Mouse (Mus musculus) ES-E14 (cell line): ENCODE data around the gene Cdhr4. TPM values are rescaled to one million over a fixed set of nuclear protein-coding genes. Genes with fewer than 3 reads are reported as not detected.

Experiments
- DNase-seq: peaks from one replicate; pipeline ENCODE4 v3.0.0-alpha.2; 2013; ENCODE audit warnings: low read depth, low spot score
- H3K27ac ChIP-seq: 2 replicates; pipeline ENCODE4 v1.5.1; 2012; ENCODE audit warnings: low read depth, mild to moderate bottlenecking, low read length, moderate library complexity, mixed read lengths; ENCODE audit not compliant: poor library complexity, insufficient read depth, severe bottlenecking
- H3K36me3 ChIP-seq: 2 replicates; pipeline ENCODE4 v1.6.1; 2012; ENCODE audit warnings: mild to moderate bottlenecking, low read length, moderate library complexity, mixed read lengths; ENCODE audit not compliant: control insufficient read depth, poor library complexity, insufficient read depth, severe bottlenecking
- H3K4me1 ChIP-seq, 2 experiments: fragments of 150-350 bp in 1 of 2; sonication (generic) in 1 of 2; 2 replicates each; pipeline ENCODE4 v1.6.1; 2012; ENCODE audit warnings: low read length in 2 of 2, mild to moderate bottlenecking in 1 of 2, mixed read lengths in 1 of 2; ENCODE audit not compliant: control insufficient read depth in 2 of 2, insufficient read depth in 2 of 2, poor library complexity in 1 of 2
- H3K4me3 ChIP-seq, 2 experiments: fragments of 150-350 bp in 1 of 2; sonication (generic) in 1 of 2; 2 replicates each; pipeline ENCODE4 v1.5.1; 2012; ENCODE audit warnings: low read length in 2 of 2, low read depth in 1 of 2, mild to moderate bottlenecking in 1 of 2, mixed read lengths in 1 of 2; ENCODE audit not compliant: insufficient read depth in 1 of 2, poor library complexity in 1 of 2, severe bottlenecking in 1 of 2
- H3K9ac ChIP-seq: 2 replicates; pipeline ENCODE4 v1.6.1; 2012; ENCODE audit warnings: low read depth, mild to moderate bottlenecking, low read length, mixed read lengths; ENCODE audit not compliant: poor library complexity, insufficient read depth, severe bottlenecking
- H3K9me3 ChIP-seq: fragments of 150-350 bp; sonication (generic); 2 replicates; pipeline ENCODE4 v1.6.1; 2012; ENCODE audit warnings: low read depth, mild to moderate bottlenecking, low read length; ENCODE audit not compliant: control insufficient read depth, insufficient read depth
- CHD2 ChIP-seq: IDR thresholded peaks from 2 replicates; pipeline ENCODE4 v1.6.1; 2014; ENCODE audit warnings: mild to moderate bottlenecking, low read depth, low read length, inconsistent platforms
- HCFC1 ChIP-seq: IDR thresholded peaks from 2 replicates; pipeline ENCODE4 v1.6.1; 2012; ENCODE audit warnings: low read length, inconsistent platforms, borderline replicate concordance; ENCODE audit not compliant: insufficient read depth
- MAFK ChIP-seq: IDR thresholded peaks from 2 replicates; pipeline ENCODE4 v1.6.1; 2014; ENCODE audit warnings: mild to moderate bottlenecking, low read depth, low read length, inconsistent platforms; ENCODE audit not compliant: insufficient read depth
- ZC3H11A ChIP-seq: IDR thresholded peaks from 2 replicates; pipeline ENCODE4 v1.6.1; 2012; ENCODE audit warnings: low read depth, mild to moderate bottlenecking, inconsistent platforms, low read length, borderline replicate concordance
- ZNF384 ChIP-seq: IDR thresholded peaks from 2 replicates; pipeline ENCODE4 v1.6.1; 2012; ENCODE audit warnings: low read depth, low read length, inconsistent platforms
- in situ Hi-C, 2 experiments: fragments of 600-800 bp; cut with MboI; formaldehyde crosslinking; loops; one replicate each; pipeline ENCODE4 v1.15.1; 2025; ENCODE audit warnings: low sequenced_read_pairs in 2 of 2, inconsistent platforms in 1 of 2; ENCODE audit not compliant: unreplicated experiment in 2 of 2
- total RNA-seq: library from RNA; depleted of rRNA; stranded (reverse); fragments of 300-350 nt; gene quantifications from 2 replicates; pipeline ENCODE4 v1.2.3, GENCODE M21; 2012

Gene Cdhr4
- total RNA-seq, 1 experiment = 1.2 TPM

- Histone ChIP-seq H3K9me3 (no peaks in the 10 kb centered on the region), H3K9ac (no peak overlapping the region), H3K36me3 (no peaks in the 10 kb centered on the region), H3K4me3 (no peak overlapping the region), H3K27ac (no peak overlapping the region), H3K4me1 (peaks cover 2 to 5% of the 10 kb centered on the region in 2 experiments; a peak in 2 of 4 replicates)
- in situ Hi-C loops = no loop called here
- no peak for TF ChIP-seq MAFK
- DNase-seq = no peak
Measured at GRCm38 (mm10) chr9:107993013-107993412, 716 bp downstream of the Cdhr4 start.

- no peaks in the 10 kb centered on the region for H3K36me3 ChIP-seq
- H3K4me3 ChIP-seq = no peak overlapping the region
- no peak for DNase-seq
- no peaks in the 10 kb centered on the region for H3K9me3 ChIP-seq
- no peak for TF ChIP-seq ZNF384
- no peak for TF ChIP-seq ZC3H11A
- no peak for TF ChIP-seq HCFC1
- no peak for TF ChIP-seq CHD2
- no peak for TF ChIP-seq MAFK
- no peak overlapping the region for H3K9ac ChIP-seq
- H3K27ac ChIP-seq = no peak overlapping the region
- peaks cover 2 to 5% of the 10 kb centered on the region in 2 experiments; a peak in 1 of 4 replicates for H3K4me1 ChIP-seq
- in situ Hi-C loops = no loop called here
Measured at GRCm38 (mm10) chr9:107994464-107994863, 2.2 kb downstream of the Cdhr4 start.

GRCm38 (mm10) chr9:107995513-107995912 is 3.2 kb downstream of the Cdhr4 start:
- Histone ChIP-seq H3K36me3 (no peaks in the 10 kb centered on the region), H3K4me3 (peak overlapping the region; percentile 10 to 26; a peak in 2 of 4 replicates), H3K27ac (no peak overlapping the region), H3K4me1 (peaks cover 2 to 5% of the 10 kb centered on the region in 2 experiments; a peak in 1 of 4 replicates), H3K9ac (peak overlapping the region; percentile 41; the same call in 1 of the 2 replicates), H3K9me3 (no peaks in the 10 kb centered on the region)
- TF ChIP-seq ZC3H11A (no peak), HCFC1 (no peak), CHD2 (no peak), ZNF384 (no peak), MAFK (no peak)
- no peak for DNase-seq
- in situ Hi-C loops = no loop called here

GRCm38 (mm10) chr9:107996049-107996448 is 3.8 kb downstream of the Cdhr4 start, which contains the start of gene Gm20662:
TSS of gene Gm20662 (plus strand) at chr9:107996349.
- no peak for TF ChIP-seq ZNF384
- no peak for TF ChIP-seq CHD2
- DNase-seq = no peak
- Histone ChIP-seq H3K4me1 (peaks cover 2 to 5% of the 10 kb centered on the region in 2 experiments; a peak in 1 of 4 replicates), H3K9me3 (no peaks in the 10 kb centered on the region), H3K36me3 (no peaks in the 10 kb centered on the region), H3K9ac (peak within 1 kb of the TSS; percentile 41; the same call in 1 of the 2 replicates), H3K4me3 (peak within 1 kb of the TSS; percentile 10 to 26; a peak in 2 of 4 replicates), H3K27ac (no peak within 1 kb of the TSS)
- in situ Hi-C loops = no loop called here

- 0 out of 4 replicates have a peak, but pooled peaks cover 0 to 3% of the 10 kb centered on the region in 2 experiments for H3K4me1 ChIP-seq
- DNase-seq = peak; percentile 100
- no peaks in the 10 kb centered on the region for H3K9me3 ChIP-seq
- H3K27ac ChIP-seq = peak within 1 kb of the TSS; percentile 79
- no peaks in the 10 kb centered on the region for H3K36me3 ChIP-seq
- H3K9ac ChIP-seq = peak within 1 kb of the TSS; percentile 92
- in situ Hi-C loops = no loop called here
- no peak for TF ChIP-seq ZNF384
- peak; percentile 87 for TF ChIP-seq CHD2
- H3K4me3 ChIP-seq = peak within 1 kb of the TSS; percentile 87 to 93
Measured at GRCm38 (mm10) chr9:108001922-108002770, 9.8 kb downstream of the Cdhr4 start, which contains the start of gene Ip6k1. TSS of gene Ip6k1 (plus strand) at chr9:108002501.
